Mouse (Mus musculus) heart, embryonic 16.5 days (tissue): Measurements from ENCODE around the gene Tubb1. TPM values are rescaled to one million over a fixed set of nuclear protein-coding genes. Genes with fewer than 3 reads are reported as not detected.
A peak's percentile ranks its signal among the peaks of the same experiment; 100 is the strongest.

Source experiments
- ATAC-seq: fragments of 200-750 bp; cut with Nextera tagmentation; replicated peaks from 2 replicates; pipeline ENCODE4 v1.8.0; 2017; ENCODE audit warnings: moderate number of reproducible peaks; ENCODE audit not compliant: insufficient read depth, low FRiP score; ENCODE audit errors: extremely low read depth
- H3K27ac ChIP-seq: fragments of 300-500 bp; sonication (generic); 2 replicates; pipeline ENCODE4 v1.5.1; 2014; ENCODE audit warnings: mild to moderate bottlenecking, low read length, control low read depth, moderate library complexity
- H3K27me3 ChIP-seq: fragments of 300-500 bp; sonication (generic); 2 replicates; pipeline ENCODE4 v1.6.1; 2014; ENCODE audit warnings: low read length, mixed read lengths; ENCODE audit not compliant: control insufficient read depth, insufficient read depth
- H3K36me3 ChIP-seq: fragments of 300-500 bp; sonication (generic); 2 replicates; pipeline ENCODE4 v1.6.1; 2014; ENCODE audit not compliant: control insufficient read depth, insufficient read depth
- H3K4me1 ChIP-seq: fragments of 300-500 bp; sonication (generic); 2 replicates; pipeline ENCODE4 v1.6.1; 2014; ENCODE audit warnings: low read length, mixed read lengths; ENCODE audit not compliant: control insufficient read depth, insufficient read depth
- H3K4me2 ChIP-seq: fragments of 300-500 bp; sonication (generic); 2 replicates; pipeline ENCODE4 v1.6.1; 2014; ENCODE audit warnings: low read depth, mild to moderate bottlenecking, control low read depth, low read length
- H3K4me3 ChIP-seq: fragments of 300-500 bp; sonication (generic); 2 replicates; pipeline ENCODE4 v1.5.1; 2014; ENCODE audit warnings: mild to moderate bottlenecking, control low read depth, low read length
- H3K9ac ChIP-seq: fragments of 300-500 bp; sonication (generic); 2 replicates; pipeline ENCODE4 v1.6.1; 2014; ENCODE audit warnings: low read length, control low read depth
- H3K9me3 ChIP-seq: fragments of 300-500 bp; sonication (generic); replicated peaks from 2 replicates; pipeline ENCODE4 v1.6.1; 2016; ENCODE audit warnings: low read length; ENCODE audit not compliant: control insufficient read depth
- WGBS: fragments of 180-500 bp; shearing (Covaris S2); extraction: QIAGEN DNeasy Blood & Tissue Kit; methylation state at CpG from one replicate; pipeline ENCODE4 v1.1.7; 2014; 5-methylcytosine and 5-hydroxymethylcytosine counted together
- polyA plus RNA-seq: library from polyadenylated mRNA; unstranded; fragments of >200 nt; fragmentation: Nextera tagmentation; extraction: Ambion mirVana; gene quantifications from 2 replicates; pipeline ENCODE4 v1.2.1, GENCODE M21; 2015

The Tubb1 gene
- polyA plus RNA-seq, 1 experiment from 2014 or later, result 2.5 TPM

GRCm38 (mm10) chr2:174428076-174428835 is 22.2 kb upstream of the Tubb1 start:
- no peak for ATAC-seq
- H3K27me3 ChIP-seq, result no peaks in the 10 kb centered on the region
- H3K4me2 ChIP-seq, result no peak overlapping the region
- no peaks in the 10 kb centered on the region for H3K4me1 ChIP-seq
- H3K36me3 ChIP-seq, result peaks cover 60% of the 10 kb centered on the region
- no peak overlapping the region for H3K4me3 ChIP-seq
- whole genome bisulfite sequencing, result 77% methylated on average over 18 of the region's 18 CpGs
- no peak overlapping the region for H3K9ac ChIP-seq
- no peak overlapping the region for H3K27ac ChIP-seq
- no peaks in the 10 kb centered on the region for H3K9me3 ChIP-seq

DNA sequence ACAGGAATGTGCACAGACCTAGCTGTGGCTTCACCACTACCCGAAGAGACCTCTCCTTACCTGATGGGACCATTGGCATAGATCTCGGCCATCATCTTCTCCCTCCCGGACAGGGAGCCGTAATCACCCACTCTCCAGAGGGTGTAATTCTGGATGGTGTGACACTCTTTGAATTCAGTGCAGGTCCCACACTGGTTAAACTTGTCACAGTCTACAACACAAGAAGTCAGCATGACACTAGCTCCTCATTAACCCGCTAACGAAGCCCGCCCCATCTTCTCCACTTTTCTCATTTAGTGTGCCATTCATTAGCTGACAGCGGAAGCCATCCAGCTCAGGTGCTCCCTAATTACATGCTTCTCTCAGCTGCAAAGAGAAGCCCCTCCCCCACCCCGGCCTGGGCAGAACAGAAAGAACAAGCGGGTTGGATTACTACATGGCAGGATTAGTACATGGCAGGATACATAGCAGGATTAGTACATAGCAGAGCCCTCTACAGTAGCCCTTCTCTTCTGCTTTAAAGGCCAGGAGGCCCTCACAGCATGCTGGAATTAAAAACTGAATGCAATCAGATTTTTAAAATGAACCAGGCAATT is 21.4 kb upstream of the Tubb1 start:
- WGBS, result 88% methylated on average over 10 of the region's 10 CpGs
- no peak overlapping the region for H3K4me2 ChIP-seq
- H3K27ac ChIP-seq, result no peak overlapping the region
- H3K27me3 ChIP-seq, result no peaks in the 10 kb centered on the region
- no peak for ATAC-seq
- peaks cover 56% of the 10 kb centered on the region for H3K36me3 ChIP-seq
- H3K9me3 ChIP-seq, result no peaks in the 10 kb centered on the region
- no peaks in the 10 kb centered on the region for H3K4me1 ChIP-seq
- H3K9ac ChIP-seq, result no peak overlapping the region
- no peak overlapping the region for H3K4me3 ChIP-seq

GRCm38 (mm10) chr2:174434943-174435342 is 15.6 kb upstream of the Tubb1 start:
- no peaks in the 10 kb centered on the region for H3K27me3 ChIP-seq
- WGBS, result 95% methylated on average over 9 of the region's 9 CpGs

GRCm38 (mm10) chr2:174436076-174436701 is 14.3 kb upstream of the Tubb1 start:
- 82% methylated on average over 26 of the region's 26 CpGs for WGBS
- peaks cover 20% of the 10 kb centered on the region for H3K4me1 ChIP-seq
- H3K36me3 ChIP-seq, result peaks cover 12% of the 10 kb centered on the region
- H3K9ac ChIP-seq, result no peak overlapping the region
- H3K4me2 ChIP-seq, result no peak overlapping the region
- no peak overlapping the region for H3K4me3 ChIP-seq
- no peaks in the 10 kb centered on the region for H3K27me3 ChIP-seq
- no peak for ATAC-seq
- H3K9me3 ChIP-seq, result no peaks in the 10 kb centered on the region
- no peak overlapping the region for H3K27ac ChIP-seq

More at GRCm38 (mm10) chr2:174434943-174435342, 15.6 kb upstream of the Tubb1 start:
- Histone ChIP-seq H3K36me3 (peaks cover 16% of the 10 kb centered on the region), H3K4me2 (no peak overlapping the region), H3K27ac (no peak overlapping the region), H3K4me1 (peaks cover 20% of the 10 kb centered on the region), H3K9me3 (no peaks in the 10 kb centered on the region), H3K4me3 (no peak overlapping the region), H3K9ac (no peak overlapping the region)
- no peak for ATAC-seq

DNA sequence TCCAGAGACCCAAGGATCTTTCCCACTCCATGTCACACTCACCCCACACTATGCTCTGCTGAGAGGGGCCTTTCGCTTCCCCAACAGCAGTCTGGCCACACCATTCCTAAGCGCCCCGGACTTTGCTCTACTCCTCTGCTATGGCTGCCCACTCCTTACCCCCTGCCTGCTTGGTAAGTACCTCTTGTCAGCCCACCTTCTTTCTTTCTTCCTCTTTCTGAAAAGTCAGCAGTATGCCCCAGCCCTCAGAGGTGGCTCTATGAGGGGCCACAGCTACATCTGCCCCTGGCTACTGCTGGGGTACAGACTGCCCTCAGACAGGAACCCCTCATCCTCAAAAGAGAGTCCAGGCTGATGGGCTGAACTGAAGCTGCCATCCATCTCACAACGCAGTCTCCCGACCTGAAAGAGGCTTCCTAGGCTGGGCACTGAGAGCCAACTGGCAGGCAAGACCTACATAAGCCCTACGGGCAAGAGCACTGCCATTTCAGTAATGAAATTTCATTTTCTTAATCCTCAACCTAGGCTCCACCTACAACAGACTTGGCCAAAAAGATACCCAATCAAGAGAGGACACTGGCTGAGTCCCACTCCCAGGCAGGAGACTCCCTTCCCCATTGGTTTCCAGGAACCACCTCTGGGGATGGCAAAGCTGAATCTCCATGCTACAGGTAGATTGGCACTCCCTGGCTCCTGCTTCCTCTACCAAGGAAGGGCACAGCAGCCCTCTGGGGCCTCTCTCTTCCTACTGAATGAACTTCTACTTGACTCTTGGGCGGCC is 13.4 kb upstream of the Tubb1 start:
- H3K4me1 ChIP-seq, result peaks cover 20% of the 10 kb centered on the region
- H3K27me3 ChIP-seq, result no peaks in the 10 kb centered on the region
- WGBS, result 90% methylated on average over 7 of the region's 7 CpGs
- H3K9ac ChIP-seq, result no peak overlapping the region
- H3K27ac ChIP-seq, result no peak overlapping the region
- H3K9me3 ChIP-seq, result no peaks in the 10 kb centered on the region
- ATAC-seq, result no peak
- H3K4me2 ChIP-seq, result peak overlapping the region; percentile 77
- H3K36me3 ChIP-seq, result peaks cover 12% of the 10 kb centered on the region
- H3K4me3 ChIP-seq, result no peak overlapping the region

DNA sequence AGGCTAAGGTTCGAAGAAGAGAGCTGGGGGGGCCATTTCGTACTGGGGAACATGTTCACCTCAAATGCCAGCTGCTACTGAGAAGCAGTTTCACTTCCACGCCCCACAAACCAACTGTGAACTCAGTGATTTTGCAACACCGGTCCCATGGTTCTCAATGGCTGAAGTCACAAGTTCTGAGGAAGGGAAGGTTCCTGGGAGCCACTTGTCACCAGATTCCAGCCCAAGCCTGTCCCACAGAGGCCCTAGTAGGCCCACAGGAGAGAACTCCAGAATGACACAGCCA is 12.9 kb upstream of the Tubb1 start:
- no peaks in the 10 kb centered on the region for H3K9me3 ChIP-seq
- H3K27ac ChIP-seq, result no peak overlapping the region
- no peak for ATAC-seq
- WGBS, result 88% methylated on average over 4 of the region's 4 CpGs
- H3K4me2 ChIP-seq, result peak overlapping the region; percentile 77
- no peak overlapping the region for H3K9ac ChIP-seq
- H3K4me3 ChIP-seq, result peak overlapping the region; percentile 67
- peaks cover 23% of the 10 kb centered on the region for H3K4me1 ChIP-seq
- no peaks in the 10 kb centered on the region for H3K27me3 ChIP-seq
- peaks cover 9% of the 10 kb centered on the region for H3K36me3 ChIP-seq

DNA sequence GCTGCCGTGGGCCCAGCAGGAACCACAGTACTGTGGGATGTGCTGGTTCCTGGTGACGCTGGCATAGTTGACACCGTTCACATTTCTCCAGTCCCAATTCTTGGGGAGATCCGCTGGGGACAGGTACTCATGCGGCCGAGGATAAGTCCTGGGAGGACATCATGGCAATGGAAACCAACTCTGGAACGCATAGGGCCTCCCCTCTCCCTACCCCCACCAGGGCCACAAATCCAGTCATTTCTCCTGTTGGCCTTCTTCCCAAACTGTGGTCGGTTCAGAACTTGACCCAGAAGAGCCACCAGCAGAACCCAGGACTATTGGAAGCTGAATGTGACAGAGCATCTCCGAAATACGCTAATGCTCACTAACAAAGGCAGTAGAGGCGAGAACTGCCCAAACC is 12.3 kb upstream of the Tubb1 start:
- WGBS, result 65% methylated on average over 11 of the region's 11 CpGs

GRCm38 (mm10) chr2:174438737-174439449 is 11.6 kb upstream of the Tubb1 start, which contains the start of gene Ctsz:
TSS of gene Ctsz (minus strand) at chr2:174439039.
- Histone ChIP-seq H3K4me2 (peak within 1 kb of the TSS; percentile 77), H3K9me3 (no peaks in the 10 kb centered on the region), H3K4me3 (peak within 1 kb of the TSS; percentile 67), H3K27me3 (no peaks in the 10 kb centered on the region), H3K27ac (no peak within 1 kb of the TSS), H3K36me3 (0 out of 2 replicates have a peak, but pooled peaks cover 5% of the 10 kb centered on the region), H3K4me1 (peaks cover 24% of the 10 kb centered on the region), H3K9ac (peak within 1 kb of the TSS; percentile 74)
- WGBS, result 1% methylated on average over 38 of the region's 38 CpGs
- ATAC-seq, result peak; percentile 74

More for the DNA sequence above, 12.3 kb upstream of the Tubb1 start:
- H3K36me3 ChIP-seq, result peaks cover 8% of the 10 kb centered on the region
- H3K4me3 ChIP-seq, result peak overlapping the region; percentile 67
- H3K9ac ChIP-seq, result peak overlapping the region; percentile 74
- H3K4me2 ChIP-seq, result peak overlapping the region; percentile 77
- no peak for ATAC-seq
- H3K27me3 ChIP-seq, result no peaks in the 10 kb centered on the region
- H3K27ac ChIP-seq, result no peak overlapping the region
- peaks cover 24% of the 10 kb centered on the region for H3K4me1 ChIP-seq
- H3K9me3 ChIP-seq, result no peaks in the 10 kb centered on the region
